ENCODE assay signal across 9 mouse cellular contexts in genomic region chr4:118216726-118217595, GRCm38 (mm10). TPM values are rescaled to one million over a fixed set of nuclear protein-coding genes. Genes with fewer than 3 reads are reported as not detected.
A peak's percentile ranks its signal among the peaks of the same experiment; 100 is the strongest.
DNase-seq lines count a peak whose midpoint lies in the region; ATAC-seq and TF ChIP-seq lines count a peak whose summit lies in the region.
"Had no signal": no experiment of that assay in that cellular context is flagged by ENCODE, and none has a peak within 500 bp of the region (broad histone marks: within the 10 kb centered on the region; RNA-seq: fewer than 3 reads in every experiment).

No protein-coding gene starts in this region.

- H3K27me3 ChIP-seq in embryonic facial prominence, embryonic 10.5 days (replicated peaks; ENCODE audit: low read depth, poor library complexity, severe bottlenecking) = no peaks in the 10 kb centered on the region
- H3K27me3 ChIP-seq in heart, adult 2 months (ENCODE audit: control insufficient read depth, insufficient read depth, low read length) = no peaks in the 10 kb centered on the region
- H3K27me3 ChIP-seq in limb, embryonic 13.5 days = no peaks in the 10 kb centered on the region
- no peaks in the 10 kb centered on the region for H3K27me3 ChIP-seq in midbrain, embryonic 16.5 days (ENCODE audit: control insufficient read depth, insufficient read depth, low read depth, low read length)
- H3K27me3 ChIP-seq: embryonic facial prominence, embryonic 12.5 days had no signal

- DNase-seq in CD4-positive, CD25-positive, alpha-beta regulatory T cell, adult 2 months (ENCODE audit: low read depth, low spot score) = peak; percentile 80
- DNase-seq in adrenal gland, adult 2 months = peak; percentile 76
- peak; percentile 55 for DNase-seq in embryonic facial prominence, embryonic 10.5 days (ENCODE audit: low spot score)
- peak; percentile 56 to 71 for DNase-seq in heart, adult 2 months
- peak; percentile 83 for DNase-seq in kidney, adult 9 months
- peak; percentile 24 to 36 for DNase-seq in thymus, adult 18-20 months

- no peak overlapping the region for H3K9ac ChIP-seq in heart, adult 2 months (ENCODE audit: low read depth, low read length)
- H3K9ac ChIP-seq in limb, embryonic 13.5 days = no peak overlapping the region
- H3K9ac ChIP-seq in midbrain, embryonic 16.5 days (ENCODE audit: low read depth, low read length) = no peak overlapping the region
- H3K9ac ChIP-seq: embryonic facial prominence, embryonic 12.5 days had no signal

- TF ChIP-seq POLR2A in heart, adult 2 months (IDR thresholded peaks at IDR 0.05; ENCODE audit: insufficient read depth, low read depth, low read length) = no peak

- TF ChIP-seq CTCF in heart, adult 2 months (IDR thresholded peaks at IDR 0.05) = peak; percentile 91

- no peaks in the 10 kb centered on the region for H3K79me2 ChIP-seq in heart, adult 2 months (replicated peaks; ENCODE audit: control insufficient read depth, insufficient read depth, low read length)

- no peak overlapping the region for H3K27ac ChIP-seq in embryonic facial prominence, embryonic 10.5 days (replicated peaks)
- no peak overlapping the region for H3K27ac ChIP-seq in heart, adult 2 months
- H3K27ac ChIP-seq in limb, embryonic 13.5 days = no peak overlapping the region
- H3K27ac ChIP-seq in midbrain, embryonic 16.5 days (ENCODE audit: low read length) = no peak overlapping the region
- H3K27ac ChIP-seq: embryonic facial prominence, embryonic 12.5 days had no signal

- 0 out of 2 replicates have a peak, but pooled peaks have one; percentile 50 for TF ChIP-seq EP300 in heart, adult 2 months (IDR thresholded peaks at IDR 0.05; ENCODE audit: insufficient read depth, low read depth, low read length)

- H3K4me1 ChIP-seq in embryonic facial prominence, embryonic 10.5 days = no peaks in the 10 kb centered on the region
- H3K4me1 ChIP-seq in heart, adult 2 months (ENCODE audit: control insufficient read depth, insufficient read depth, low read length) = no peaks in the 10 kb centered on the region
- H3K4me1 ChIP-seq in limb, embryonic 13.5 days = no peaks in the 10 kb centered on the region
- H3K4me1 ChIP-seq in midbrain, embryonic 16.5 days (ENCODE audit: control insufficient read depth, insufficient read depth, low read length) = no peaks in the 10 kb centered on the region
- H3K4me1 ChIP-seq: embryonic facial prominence, embryonic 12.5 days had no signal

- no peak overlapping the region for H3K4me2 ChIP-seq in limb, embryonic 13.5 days (replicated peaks)
- no peak overlapping the region for H3K4me2 ChIP-seq in midbrain, embryonic 16.5 days (ENCODE audit: low read length)
- H3K4me2 ChIP-seq: embryonic facial prominence, embryonic 12.5 days had no signal

- peaks cover 100% of the 10 kb centered on the region for H3K36me3 ChIP-seq in embryonic facial prominence, embryonic 10.5 days (replicated peaks)
- no peaks in the 10 kb centered on the region for H3K36me3 ChIP-seq in heart, adult 2 months (ENCODE audit: control insufficient read depth, insufficient read depth, low read length)
- peaks cover 99% of the 10 kb centered on the region for H3K36me3 ChIP-seq in limb, embryonic 13.5 days
- H3K36me3 ChIP-seq in midbrain, embryonic 16.5 days (ENCODE audit: control insufficient read depth, insufficient read depth, low read length) = peaks cover 57% of the 10 kb centered on the region

- 85% methylated on average over 17 of the region's 17 CpGs for WGBS in embryonic facial prominence, embryonic 10.5 days
- WGBS in heart, adult 2 months = 78% methylated on average over 17 of the region's 17 CpGs
- WGBS in limb, embryonic 13.5 days = 79% methylated on average over 17 of the region's 17 CpGs
- 85% methylated on average over 17 of the region's 17 CpGs for WGBS in midbrain, embryonic 16.5 days

- no peaks in the 10 kb centered on the region for H3K9me3 ChIP-seq in embryonic facial prominence, embryonic 10.5 days
- no peaks in the 10 kb centered on the region for H3K9me3 ChIP-seq in limb, embryonic 13.5 days
- H3K9me3 ChIP-seq in midbrain, embryonic 16.5 days (replicated peaks; ENCODE audit: control insufficient read depth, low read length, poor library complexity, severe bottlenecking) = no peaks in the 10 kb centered on the region
- H3K9me3 ChIP-seq: embryonic facial prominence, embryonic 12.5 days had no signal

- no peak overlapping the region for H3K4me3 ChIP-seq in embryonic facial prominence, embryonic 10.5 days
- no peak overlapping the region for H3K4me3 ChIP-seq in heart, adult 2 months
- no peak overlapping the region for H3K4me3 ChIP-seq in limb, embryonic 13.5 days
- no peak overlapping the region for H3K4me3 ChIP-seq in midbrain, embryonic 16.5 days (ENCODE audit: low read depth, low read length)
- H3K4me3 ChIP-seq: embryonic facial prominence, embryonic 12.5 days had no signal

- intact Hi-C loops in heart, adult 2 months (cut with DNase I) = loop anchor here (1.0 to 5.0 kb wide), 2 partner anchors 76 to 350 kb away; no protein-coding TSS in a partner anchor

- ATAC-seq in limb, embryonic 13.5 days (ENCODE audit: low FRiP score, low read depth) = peak; percentile 7
- peak; percentile 55; the same call in 1 of the 2 replicates for ATAC-seq in midbrain, embryonic 16.5 days

RNA-seq across cellular contexts. Expression of gene Kdm4a, which starts 37.1 kb away (rescaled TPM):
- total RNA-seq in adrenal gland, adult 2 months (2021) = 10 to 100 TPM; 37.5 to 40.1 TPM
- polyA plus RNA-seq in adrenal gland, adult 2 months (2012; rRNA removed) = 25.1 and 29.6 TPM in 2 replicates
- polyA plus RNA-seq in embryonic facial prominence, embryonic 10.5 days (2016; fragmentation: Nextera tagmentation; extraction: Ambion mirVana) = 33.4 and 36.6 TPM in 2 replicates
- 10 to 100 TPM; 23.5 to 26.3 TPM for total RNA-seq in heart, adult 2 months (2021)
- polyA plus RNA-seq in heart, adult 2 months (2012; rRNA removed) = 18.7 and 26.5 TPM in 2 replicates
- polyA plus RNA-seq in limb, embryonic 13.5 days (2015; fragmentation: Nextera tagmentation; extraction: Ambion mirVana) = 51.8 TPM in 2 replicates
- polyA plus RNA-seq in midbrain, embryonic 16.5 days (2015; fragmentation: Nextera tagmentation; extraction: Ambion mirVana) = 42.1 and 50.4 TPM in 2 replicates

Comparison
In these comparisons a context has a peak if more than half of its experiments do, and no peak if none do; other contexts are left out.
1. DNase-seq: peak in every context shown above with its lines; median percentile 83 in kidney, adult 9 months; 80 in CD4-positive, CD25-positive, alpha-beta regulatory T cell, adult 2 months; 76 in adrenal gland, adult 2 months; 64 in heart, adult 2 months; 55 in embryonic facial prominence, embryonic 10.5 days; 30 in thymus, adult 18-20 months.